Mouse (Mus musculus): ENCODE measurements around the gene Alox5.

DNA sequence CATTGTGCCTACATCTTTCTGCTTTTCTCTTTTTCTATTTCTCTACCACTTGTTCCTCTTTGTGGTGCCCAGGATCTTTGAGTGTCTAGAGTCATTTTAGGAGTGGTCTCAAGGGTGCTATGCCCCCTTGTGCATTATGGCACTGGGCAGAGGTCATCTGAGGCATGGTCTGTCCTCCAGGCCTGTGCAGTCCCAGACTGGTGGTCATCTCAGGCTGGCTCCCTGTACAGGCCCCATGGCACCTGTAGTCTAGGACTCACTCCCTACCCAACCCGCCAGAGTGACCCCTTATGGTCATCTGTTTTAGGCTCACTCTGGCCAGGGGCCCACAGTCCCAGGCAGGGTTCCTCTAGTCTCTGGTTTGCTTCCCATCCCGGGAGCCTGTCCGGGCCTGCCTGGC is 89.5 kb downstream of the Alox5 start:
- TF ChIP-seq POLR2A (IDR thresholded peaks at IDR 0.05; ENCODE audit: borderline replicate concordance, low read depth, low read length) (no peak), CTCF (IDR thresholded peaks at IDR 0.05; ENCODE audit: low read depth, low read length) (no peak)
